Mouse (Mus musculus) retina, embryonic 14.5 days (tissue): ENCODE measurements at regions not wholly inside any gene's neighbourhood (a gene's known extent, or its start where the extent isn't known, plus 50 kb on each side); places are given as distances from the start of the nearest gene placed in this dataset.

Experiments
- DNase-seq: peaks from one replicate; pipeline ENCODE4 v3.0.0-alpha.2; 2015; ENCODE audit warnings: low spot score

DNA sequence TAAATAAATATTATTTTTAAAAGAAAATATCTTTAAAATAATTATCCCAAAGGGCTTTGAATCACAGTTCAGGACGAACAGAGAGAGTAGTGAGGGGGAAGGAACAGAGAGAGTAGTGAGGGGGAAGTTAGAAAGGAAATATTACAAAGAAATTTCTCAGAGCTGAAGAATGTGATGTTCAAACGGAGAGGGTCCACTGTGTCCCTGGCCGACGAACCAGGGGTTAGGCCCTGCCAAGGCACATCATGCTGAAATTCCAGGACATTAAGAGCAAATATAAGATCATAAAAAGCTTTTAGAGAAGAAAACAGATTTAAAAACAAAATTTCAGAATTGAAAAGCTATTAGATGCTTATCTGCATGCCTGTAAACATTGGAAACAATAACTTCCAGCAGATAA, 61.6 kb downstream of the Skor1 start:
- DNase-seq = no peak

DNA sequence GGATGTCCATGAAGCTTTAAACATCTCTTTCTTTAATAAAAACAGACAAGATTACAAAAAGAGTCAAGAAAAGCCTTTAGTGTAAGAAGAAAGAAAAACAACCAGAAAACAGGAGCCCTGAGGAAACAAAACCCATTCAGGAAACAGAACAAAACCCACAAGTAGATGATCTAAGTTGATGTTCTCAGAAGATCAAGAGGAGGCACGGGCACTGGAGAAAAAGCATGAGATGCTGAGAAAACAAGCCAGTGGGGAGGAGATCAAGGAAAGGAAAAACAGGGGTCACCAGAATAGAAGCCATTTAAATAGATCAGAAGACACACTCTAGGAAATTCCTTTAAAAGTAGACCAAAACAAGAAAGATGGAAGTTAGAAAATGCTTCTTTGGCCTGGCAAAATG, 62.1 kb downstream of the Skor1 start:
- no peak for DNase-seq

DNA sequence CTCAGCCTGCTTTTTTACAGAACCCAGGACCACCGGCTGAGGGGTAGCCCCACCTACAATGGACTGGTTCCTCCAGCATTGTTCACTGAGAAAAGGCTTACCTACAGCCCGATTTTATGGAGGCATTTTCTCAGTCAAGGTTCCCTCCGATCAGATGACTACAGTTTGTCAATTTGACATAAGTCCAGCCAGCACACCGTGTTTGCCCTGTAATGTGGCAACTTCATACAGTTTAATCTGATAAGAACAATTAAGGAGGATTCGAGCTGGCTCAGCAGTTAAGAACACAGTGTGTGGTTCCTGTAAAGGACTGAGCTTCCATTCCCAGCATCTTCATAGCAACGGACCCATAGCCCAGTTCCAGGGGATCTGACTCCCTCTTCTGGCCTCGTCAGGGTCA, 65.9 kb downstream of the Skor1 start:
- DNase-seq = no peak

DNA sequence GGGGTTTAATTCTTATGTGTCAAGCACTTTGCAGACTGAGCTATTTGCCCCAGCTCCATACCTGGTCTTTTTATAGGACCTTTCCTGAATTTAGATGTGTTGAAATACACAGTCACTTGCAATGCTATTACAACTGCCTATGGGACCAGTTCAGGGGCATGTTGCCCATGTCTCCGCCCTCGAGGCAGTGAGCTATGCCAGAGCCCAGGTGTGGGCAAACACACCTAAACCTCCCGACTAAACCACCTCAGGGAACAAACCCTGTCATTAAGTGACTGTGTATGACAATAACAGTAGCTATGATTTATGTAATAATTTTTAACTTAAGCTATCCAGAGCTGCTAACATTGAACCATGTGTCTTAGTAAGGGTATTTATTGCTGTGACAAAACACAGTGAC, 66.5 kb downstream of the Skor1 start:
- DNase-seq = no peak

DNA sequence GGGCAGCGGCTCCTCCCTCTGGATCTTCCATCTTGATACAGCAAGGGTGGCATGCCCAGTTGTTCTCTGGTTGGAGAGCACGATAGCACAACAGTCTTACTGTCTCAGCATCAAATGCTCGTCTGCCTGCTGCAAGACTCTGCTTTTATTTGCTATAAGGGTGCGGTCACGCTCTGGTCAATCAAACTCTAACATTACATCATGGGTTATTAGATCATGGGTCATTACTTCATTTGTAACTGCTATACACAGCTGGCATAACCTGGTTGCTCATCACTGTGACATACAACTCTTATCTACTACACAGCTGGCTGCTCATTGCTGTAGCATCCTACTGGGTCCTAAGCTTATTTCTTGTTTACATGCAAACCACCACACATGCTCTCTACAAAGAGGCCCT, 68.4 kb downstream of the Skor1 start:
- no peak for DNase-seq

DNA sequence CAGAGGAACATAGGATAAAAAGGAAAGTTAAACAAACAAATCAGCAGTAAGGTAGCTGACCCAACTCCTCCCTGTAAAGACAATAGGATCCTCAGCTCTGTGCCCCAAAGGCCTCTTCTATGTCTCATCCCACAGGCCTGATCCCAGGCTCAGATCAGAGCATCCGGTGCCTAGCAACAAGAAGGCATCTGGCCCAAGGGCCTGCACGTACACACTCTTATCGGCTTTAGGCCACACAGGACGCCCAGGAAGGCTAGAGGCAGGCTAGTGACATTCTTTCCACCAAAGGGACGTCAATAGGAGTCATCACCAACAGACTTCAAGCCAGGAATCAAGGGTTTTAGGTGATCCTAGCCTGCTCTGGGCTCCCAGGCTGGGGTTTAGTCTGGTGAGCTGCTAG, 73.5 kb downstream of the Skor1 start:
- peak; percentile 40 for DNase-seq

DNA sequence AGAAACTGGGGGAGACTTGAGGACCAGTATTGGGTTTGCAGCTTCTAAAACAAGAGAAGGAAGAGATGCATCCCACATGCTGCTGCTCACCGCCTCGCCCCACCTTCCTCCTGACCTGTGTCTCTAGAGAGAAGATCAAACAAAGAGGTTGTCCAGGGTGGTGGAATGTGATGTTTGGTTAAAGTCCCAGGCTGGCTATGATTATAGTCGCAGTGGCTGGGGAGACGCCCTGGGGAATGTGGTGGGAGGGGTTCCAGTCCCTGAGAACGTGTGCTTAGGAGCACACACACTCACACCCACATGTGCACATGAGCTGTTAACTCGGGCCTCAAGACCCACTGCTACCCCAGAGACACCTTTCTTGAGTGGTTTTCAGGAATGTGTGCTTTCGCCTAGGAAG, 74.0 kb downstream of the Skor1 start:
- no peak for DNase-seq

DNA sequence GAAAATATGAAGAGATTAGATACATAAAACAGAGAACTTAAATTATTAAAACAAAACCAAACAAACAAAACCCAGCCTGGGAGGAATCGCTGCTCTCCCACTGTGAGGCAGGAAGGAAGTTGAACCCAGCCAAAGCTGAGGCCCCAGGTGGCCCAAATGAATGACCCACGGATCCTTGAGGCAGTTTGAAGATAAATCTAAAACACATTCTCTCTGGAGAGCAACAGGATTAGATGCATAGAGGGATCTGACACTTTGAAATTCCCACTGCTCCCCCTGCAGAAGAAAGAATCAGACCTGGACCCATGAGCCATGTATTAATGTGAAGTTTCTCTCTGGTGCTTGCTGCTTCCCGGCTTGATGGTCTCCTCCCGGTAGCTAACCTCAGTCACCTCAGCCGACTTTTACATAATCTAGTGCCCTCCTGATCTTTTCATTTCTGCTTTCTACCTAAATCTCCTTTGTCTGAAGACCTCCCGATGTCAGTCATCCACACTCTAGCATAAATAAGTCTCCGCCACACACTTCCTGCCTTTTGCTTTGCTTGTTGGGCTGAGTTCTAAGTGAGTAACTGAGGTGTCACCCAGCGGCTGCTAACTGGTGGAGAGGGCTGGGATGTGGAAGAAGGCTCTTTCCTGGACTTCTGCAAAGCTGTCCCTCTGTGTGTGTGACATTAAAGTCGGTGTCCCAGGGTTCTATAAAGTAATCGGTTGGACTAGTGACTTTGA, 74.6 kb downstream of the Skor1 start:
- no peak for DNase-seq

DNA sequence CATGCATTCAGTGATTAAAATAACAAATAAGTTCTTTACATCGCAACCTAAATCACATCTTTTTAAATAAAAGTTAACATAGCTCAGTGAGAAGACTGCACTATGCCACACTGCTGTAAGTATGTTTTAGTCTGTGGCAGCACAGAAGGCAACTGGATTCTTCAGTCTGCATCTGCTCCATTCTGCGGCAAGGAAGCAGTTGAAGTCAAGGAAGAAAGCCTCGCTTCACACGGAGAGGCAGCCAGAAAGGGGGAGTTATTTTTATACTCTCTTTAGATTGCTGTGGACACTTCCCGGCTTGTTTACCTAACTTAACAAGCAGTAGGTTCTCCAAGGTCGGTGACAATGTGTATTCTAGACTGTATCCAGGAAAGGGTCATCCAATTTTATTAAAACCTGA, 77.7 kb downstream of the Skor1 start:
- no peak for DNase-seq

DNA sequence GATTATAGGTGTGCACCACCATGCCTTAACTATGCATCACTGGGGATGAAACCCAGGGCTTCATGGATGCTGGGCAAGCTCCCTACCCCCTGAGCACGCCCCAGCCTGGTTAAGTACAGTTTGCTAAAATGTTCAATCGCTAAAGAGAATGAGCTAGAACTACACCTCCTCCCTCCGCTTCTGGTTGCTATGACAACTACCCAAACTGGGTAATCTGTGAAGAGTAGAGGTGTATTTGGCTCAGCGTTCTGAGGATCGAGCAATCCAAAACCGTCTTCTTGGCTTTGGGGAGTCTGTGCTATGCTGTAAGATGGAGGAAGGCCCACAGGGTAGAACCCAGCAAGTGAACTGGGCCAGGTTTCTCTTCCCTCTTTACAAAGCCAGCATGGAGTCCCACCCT, 78.8 kb downstream of the Skor1 start:
- DNase-seq = no peak

DNA sequence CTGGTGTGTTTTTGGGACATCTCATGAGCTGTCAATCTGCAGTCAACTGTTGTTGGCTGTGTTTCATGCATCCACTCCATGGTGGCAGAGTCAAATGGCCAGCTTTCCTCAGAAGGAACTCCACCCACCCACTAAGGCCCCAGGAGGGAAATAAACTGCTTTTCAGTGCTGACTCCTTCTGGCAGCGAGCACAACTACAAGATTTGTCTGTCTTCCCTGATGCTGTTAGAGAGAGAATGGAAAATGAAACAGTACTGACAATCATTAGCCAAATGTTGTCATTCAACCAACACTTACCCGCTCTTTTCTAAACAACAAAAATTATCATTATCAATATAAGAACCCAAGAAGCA, 79.3 kb upstream of the Pias1 start:
- DNase-seq = no peak

DNA sequence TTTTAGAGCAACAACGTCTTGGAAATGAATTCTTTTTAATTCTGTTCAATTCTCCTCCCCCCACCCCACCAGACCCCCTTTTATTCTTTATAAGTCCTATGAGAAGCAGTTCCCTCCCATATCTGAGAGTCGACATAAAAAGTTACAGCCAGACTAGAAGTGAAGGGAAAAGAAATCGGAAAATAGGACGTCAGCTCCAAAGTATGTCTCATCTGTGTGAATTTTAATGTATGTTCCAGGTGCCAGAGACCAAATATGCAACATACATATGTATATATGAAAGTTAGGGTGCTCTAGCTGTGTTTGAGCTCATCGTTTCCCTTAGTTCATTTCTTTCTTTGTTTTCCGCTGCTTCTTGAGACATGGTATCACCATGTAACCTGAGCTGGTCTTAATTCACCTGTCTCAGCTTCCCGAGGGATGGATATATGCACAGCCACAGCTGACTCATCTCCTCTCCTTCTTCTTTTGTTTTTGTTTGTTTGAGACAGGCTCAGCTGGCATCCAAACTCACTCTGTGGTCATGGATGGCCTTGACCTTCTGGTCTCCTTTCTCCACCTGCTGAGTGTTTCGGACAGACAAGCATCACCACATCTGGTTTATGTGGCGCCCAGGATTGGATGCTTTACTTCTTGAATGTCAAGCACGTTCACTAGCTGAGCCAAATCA, 78.8 kb upstream of the Pias1 start:
- DNase-seq = no peak

DNA sequence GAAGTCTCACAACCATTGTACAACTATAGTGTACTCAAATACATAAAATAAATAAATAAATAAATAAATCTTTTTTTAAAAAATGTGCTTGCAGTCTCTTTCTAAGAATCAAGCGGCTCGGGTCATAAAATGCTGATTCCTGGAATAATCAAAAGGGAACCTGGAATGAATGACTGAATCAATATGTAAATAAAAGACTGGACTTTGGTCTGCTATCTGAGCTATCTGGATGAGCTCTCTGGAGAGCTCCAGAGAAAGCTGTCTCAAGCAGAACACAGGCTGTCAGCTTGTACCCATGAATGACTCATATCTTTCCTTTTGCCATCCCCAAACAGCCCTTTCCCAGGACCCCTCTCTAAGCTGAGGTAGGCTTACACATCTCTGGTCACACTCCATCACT, 75.8 kb upstream of the Pias1 start:
- DNase-seq = no peak

DNA sequence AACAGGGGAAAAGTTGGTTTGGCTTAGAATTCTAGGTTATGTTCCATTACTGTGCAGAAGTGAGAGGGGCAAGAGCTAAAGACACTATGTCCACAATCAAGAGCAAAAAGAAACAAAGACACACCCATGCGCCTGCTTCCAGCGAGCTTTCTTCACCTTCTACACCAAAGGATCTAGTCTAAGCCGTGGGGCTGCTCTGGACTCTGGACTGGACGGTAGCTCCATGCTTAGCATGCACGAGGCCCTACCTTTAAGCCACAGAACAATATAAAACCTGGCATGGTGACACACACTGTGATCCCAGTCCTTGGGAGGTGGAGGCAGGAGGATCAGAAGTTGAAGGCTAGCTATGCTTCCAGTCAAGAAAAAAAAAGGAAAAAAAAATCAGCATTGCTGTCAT, 73.0 kb upstream of the Pias1 start:
- no peak for DNase-seq

DNA sequence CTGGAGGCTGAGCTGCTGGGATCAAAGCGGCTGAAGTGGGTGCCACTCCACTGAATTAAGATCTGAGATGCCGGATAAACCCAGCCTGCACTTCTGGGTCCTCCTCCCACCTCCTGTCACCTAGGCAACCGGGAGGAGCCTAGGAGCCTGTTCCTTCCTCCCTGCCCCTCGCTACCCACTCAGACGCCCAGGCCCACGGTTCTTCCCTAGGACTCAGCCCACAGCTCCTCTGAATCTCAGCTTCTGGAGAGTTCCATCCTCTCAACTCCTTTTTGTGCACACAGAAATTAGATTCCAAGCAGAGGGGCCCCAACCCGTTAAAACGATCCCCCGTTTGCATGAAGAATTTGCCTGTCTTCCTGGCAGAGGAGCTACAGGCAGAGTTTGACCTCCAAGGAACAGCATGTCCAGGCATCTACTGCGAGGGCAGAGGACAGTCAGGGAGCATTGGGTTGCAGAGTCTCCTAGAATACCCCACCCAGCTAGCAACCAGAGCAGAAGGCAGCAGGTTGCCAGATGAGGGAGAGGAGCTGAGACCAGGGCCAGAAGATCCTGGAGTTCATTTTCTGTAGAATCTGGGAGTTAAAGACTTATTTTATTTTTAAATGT, 71.6 kb upstream of the Pias1 start:
- DNase-seq = peak; percentile 74

DNA sequence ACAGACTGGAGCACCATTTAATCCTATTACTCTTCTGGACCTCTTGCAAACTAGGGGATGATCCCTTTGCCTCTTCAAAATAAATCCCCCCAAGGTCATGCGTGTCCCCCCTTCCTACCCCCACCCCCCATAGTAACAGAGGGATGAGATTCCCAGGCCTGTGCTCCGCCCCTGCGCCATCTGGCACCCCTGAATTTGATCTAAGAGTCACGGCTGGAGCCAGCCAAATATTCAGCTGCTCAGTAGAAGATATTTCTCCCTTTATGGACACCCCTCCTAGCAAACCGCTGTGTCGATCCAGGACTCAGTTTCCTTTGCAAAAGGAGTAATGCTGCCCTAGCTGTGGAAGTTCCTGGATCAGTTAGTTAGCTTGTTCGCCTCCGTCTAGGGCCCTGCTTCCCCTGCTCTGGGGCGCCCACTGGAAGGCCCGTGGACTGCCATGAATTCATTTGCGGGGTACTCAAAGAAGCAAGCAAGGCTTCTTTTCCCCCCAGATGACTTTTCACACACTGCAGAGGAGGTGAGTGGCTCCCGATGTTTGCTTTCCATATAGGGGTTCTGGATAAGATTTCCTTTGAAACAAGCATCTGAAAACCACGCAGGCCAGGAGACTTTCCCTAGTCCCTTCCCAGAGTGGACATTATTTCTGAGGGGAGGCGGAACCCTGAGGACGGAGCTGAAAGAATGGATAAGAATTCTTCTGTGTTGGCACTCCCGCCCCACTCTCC, 70.9 kb upstream of the Pias1 start:
- DNase-seq = peak; percentile 44

DNA sequence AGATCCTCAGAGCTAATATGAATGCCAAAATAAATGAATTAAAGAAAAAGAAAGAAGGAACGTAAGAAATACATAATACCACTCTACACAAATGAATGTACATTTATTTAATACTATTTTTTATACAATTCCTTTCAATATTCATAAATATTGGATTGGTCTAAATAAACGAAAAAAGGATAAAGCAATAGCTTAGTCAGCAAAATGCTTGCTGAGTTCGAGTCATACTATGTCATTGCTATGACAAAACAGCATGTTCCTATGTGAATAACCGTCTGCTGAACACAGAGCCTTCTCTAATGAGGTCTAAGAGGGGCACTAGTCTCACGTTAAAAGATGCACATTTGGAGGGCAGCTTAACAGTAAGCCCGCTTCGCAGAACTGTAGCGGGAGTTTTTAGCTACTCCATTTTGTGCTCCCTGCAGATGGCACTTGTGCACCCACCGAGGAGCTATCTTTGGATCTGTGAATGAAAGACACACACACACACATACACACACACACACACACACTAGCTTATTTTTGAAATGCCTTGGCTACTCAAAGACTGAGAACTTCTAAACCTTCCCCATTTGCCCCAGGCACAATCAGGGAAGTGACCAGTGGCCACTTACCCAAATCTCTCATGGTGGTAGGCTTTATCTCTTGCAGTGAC, 69.1 kb upstream of the Pias1 start:
- no peak for DNase-seq

DNA sequence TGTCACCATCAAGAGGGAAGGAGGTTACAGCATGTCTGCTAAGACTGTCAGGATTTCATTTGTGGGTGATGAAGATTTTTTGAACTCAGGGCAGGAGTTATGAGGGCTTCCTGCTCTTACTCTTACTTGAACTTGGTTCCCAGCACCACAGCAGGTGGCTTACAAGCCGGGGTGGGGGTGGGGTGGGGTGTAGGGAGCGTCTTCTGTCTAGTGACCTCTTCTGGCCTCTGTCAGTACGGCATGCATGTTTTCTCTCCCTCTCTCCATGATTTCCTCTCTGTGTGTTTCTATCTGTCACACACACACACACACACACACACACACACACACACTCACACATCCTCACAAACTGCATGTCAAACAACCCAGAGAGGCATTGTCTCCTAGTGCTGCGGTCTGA, 64.5 kb upstream of the Pias1 start:
- DNase-seq = no peak

DNA sequence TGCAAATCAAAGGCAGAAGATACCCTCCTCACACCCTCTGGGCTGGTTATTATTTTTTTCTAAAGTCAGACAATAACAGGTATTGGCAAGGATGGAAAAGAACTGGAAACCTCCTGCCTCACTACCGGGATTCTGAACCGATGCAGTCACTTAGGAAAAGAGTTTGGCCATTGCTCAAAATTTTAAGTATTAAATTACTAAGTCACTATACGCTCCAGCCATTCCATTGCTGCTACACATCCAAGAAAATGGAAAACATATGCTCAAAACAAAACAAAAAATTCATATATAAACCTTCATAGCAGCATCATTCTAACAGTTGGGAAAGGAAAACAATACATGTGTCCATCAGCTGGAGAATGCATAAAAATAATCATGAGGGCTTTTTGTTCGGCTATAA, 63.9 kb upstream of the Pias1 start:
- no peak for DNase-seq

DNA sequence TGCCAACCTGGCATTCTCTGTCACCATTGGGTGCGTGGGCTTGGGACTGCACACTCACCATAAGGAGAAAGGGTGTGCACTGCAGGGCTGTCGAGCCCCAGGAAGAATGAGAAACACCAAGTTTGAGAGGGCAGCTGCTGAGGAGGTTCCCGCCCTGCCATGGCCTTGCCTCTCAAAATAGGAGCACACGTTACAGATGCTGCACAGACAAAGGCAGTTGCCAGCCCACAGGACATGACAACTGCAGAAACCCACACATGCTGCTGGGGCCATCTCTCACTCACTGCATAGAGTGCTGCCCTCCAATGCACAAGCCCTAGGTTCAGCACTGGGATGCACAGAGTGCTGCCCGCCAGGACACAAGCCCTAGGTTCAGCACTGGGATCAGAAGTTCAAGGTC, 61.6 kb upstream of the Pias1 start:
- no peak for DNase-seq

DNA sequence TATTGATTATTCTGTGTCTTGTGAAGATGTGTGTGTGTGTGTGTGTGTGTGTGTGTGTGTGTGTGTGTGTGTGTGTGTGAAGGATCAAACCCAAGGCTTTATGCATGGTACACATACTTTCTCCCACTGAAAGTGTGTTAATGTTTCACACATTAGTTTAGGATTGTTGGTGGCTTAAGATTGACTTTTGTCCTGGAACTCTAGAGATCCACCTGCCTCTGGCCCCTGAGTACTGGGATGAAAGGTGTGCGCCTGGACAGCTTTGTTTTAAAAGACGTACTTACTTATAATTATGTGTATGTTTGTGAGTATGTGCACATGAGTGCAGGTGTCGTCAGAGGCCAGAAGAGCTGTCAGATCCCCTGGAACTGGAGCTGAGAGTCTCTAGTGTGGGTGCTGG, 59.3 kb upstream of the Pias1 start:
- DNase-seq = no peak

DNA sequence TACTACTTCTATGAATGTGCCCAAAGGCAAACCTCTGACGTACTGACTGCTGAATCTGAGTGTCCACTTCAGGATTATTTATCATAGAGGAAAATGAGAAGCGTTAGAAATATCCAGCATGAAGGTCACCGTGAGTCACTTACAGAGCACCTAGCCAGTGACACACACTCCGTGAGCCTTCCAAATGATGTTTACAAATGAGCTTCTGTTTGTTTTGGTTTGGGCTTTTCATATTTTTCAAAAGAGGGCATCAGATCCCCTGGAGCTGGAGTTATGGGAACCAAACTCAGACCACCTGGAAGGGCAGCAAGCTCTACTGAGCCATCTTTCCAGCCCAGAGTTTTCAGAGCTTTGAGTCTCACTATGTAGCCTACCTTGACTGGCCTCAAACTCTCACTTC, 57.8 kb upstream of the Pias1 start:
- DNase-seq = no peak

DNA sequence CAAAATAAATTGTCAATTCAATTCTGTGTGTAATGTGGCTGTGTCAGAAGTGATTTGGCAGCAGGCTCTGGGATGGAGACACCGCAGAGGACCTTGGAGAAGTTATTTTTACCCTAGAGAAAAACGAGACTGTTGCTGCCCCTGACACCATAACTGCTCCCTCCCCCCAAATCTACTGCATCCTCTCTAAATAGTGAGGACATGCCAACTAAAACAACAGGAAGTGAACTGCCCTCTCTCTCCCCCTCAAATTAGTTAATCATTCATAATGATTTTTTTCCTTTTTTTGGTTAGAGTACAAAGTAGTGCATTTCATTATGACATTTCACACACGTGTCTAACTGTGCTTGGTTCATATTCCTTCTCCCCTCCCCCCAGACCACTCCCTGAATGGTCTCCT, 55.6 kb upstream of the Pias1 start:
- no peak for DNase-seq
